Mouse (Mus musculus) CH12.LX (cell line): ENCODE data around the gene 2900011O08Rik. TPM values are rescaled to one million over a fixed set of nuclear protein-coding genes. Genes with fewer than 3 reads are reported as not detected.

ENCODE experiments used
- DNase-seq: peaks from one replicate; pipeline ENCODE4 v3.0.0-alpha.2; 2013; ENCODE audit errors: extremely low read depth
- H3K27ac ChIP-seq: 2 replicates; pipeline ENCODE4 v1.5.1; 2012; ENCODE audit warnings: low read depth, mild to moderate bottlenecking, control low read depth, moderate library complexity; ENCODE audit not compliant: insufficient read depth
- H3K27me3 ChIP-seq: replicated peaks from 2 replicates; pipeline ENCODE3; 2012; ENCODE audit warnings: inconsistent platforms
- H3K36me3 ChIP-seq, 2 experiments: replicated peaks in 1 of 2; 2 replicates each; pipeline versions ENCODE3 to v1.6.1; 2012; ENCODE audit warnings: inconsistent platforms in 1 of 2, low read length in 1 of 2, mild to moderate bottlenecking in 1 of 2, mixed read lengths in 1 of 2, moderate library complexity in 1 of 2; ENCODE audit not compliant: control insufficient read depth in 1 of 2, insufficient read depth in 1 of 2
- H3K4me1 ChIP-seq, 2 experiments: 2 replicates each; pipeline ENCODE4 v1.6.1; 2012; ENCODE audit warnings: inconsistent platforms in 1 of 2, moderate library complexity in 1 of 2; ENCODE audit not compliant: insufficient read depth in 2 of 2, control insufficient read depth in 1 of 2
- H3K4me2 ChIP-seq: 2 replicates; pipeline ENCODE4 v1.6.1; 2012; ENCODE audit warnings: low read depth, mild to moderate bottlenecking, control low read depth; ENCODE audit not compliant: poor library complexity, insufficient read depth, severe bottlenecking
- H3K4me3 ChIP-seq, 3 experiments: fragments of 150-350 bp in 1 of 3; sonication (generic) in 1 of 3; replicated peaks in 1 of 3; 2 replicates each; pipeline versions ENCODE3 to v1.5.1; 2011 to 2012; ENCODE audit warnings: low read depth in 2 of 3, low read length in 2 of 3, mild to moderate bottlenecking in 2 of 3, moderate library complexity in 2 of 3, control low read depth in 1 of 3, improper control_type of control experiment in 1 of 3, inconsistent platforms in 1 of 3, mixed read lengths in 1 of 3; ENCODE audit not compliant: poor library complexity in 1 of 3
- H3K79me2 ChIP-seq: replicated peaks from 2 replicates; pipeline ENCODE4 v1.6.1; 2012; ENCODE audit warnings: mild to moderate bottlenecking, moderate library complexity; ENCODE audit not compliant: control insufficient read depth, poor library complexity, insufficient read depth, severe bottlenecking; ENCODE audit errors: extremely low read depth
- H3K9ac ChIP-seq: 2 replicates; pipeline ENCODE4 v1.6.1; 2012; ENCODE audit warnings: low read depth, mild to moderate bottlenecking, control low read depth, moderate library complexity; ENCODE audit not compliant: insufficient read depth
- H3K9me3 ChIP-seq: replicated peaks from 2 replicates; pipeline ENCODE3; 2012; ENCODE audit warnings: low read length, inconsistent platforms, mixed read lengths
- BHLHE40 ChIP-seq: IDR thresholded peaks from 2 replicates; pipeline ENCODE4 v1.6.1; 2011; ENCODE audit warnings: mild to moderate bottlenecking, low read depth, low read length, improper control_type of control experiment
- CHD2 ChIP-seq: IDR thresholded peaks from 2 replicates; pipeline ENCODE4 v1.6.1; 2011; ENCODE audit warnings: low read length, improper control_type of control experiment
- CTCF ChIP-seq, 2 experiments: IDR thresholded peaks in 1 of 2; conservative IDR thresholded peaks in 1 of 2; 2 replicates each; pipeline ENCODE4 v1.5.1; 2011 to 2012; ENCODE audit warnings: low read depth in 2 of 2, low read length in 2 of 2, improper control_type of control experiment in 1 of 2, inconsistent platforms in 1 of 2, mild to moderate bottlenecking in 1 of 2, moderate library complexity in 1 of 2
- E2F4 ChIP-seq: IDR thresholded peaks from 2 replicates; pipeline ENCODE4 v1.6.1; 2011; ENCODE audit warnings: low read depth, low read length, improper control_type of control experiment; ENCODE audit not compliant: insufficient replicate concordance
- ELF1 ChIP-seq: IDR thresholded peaks from 2 replicates; pipeline ENCODE4 v1.6.1; 2014; ENCODE audit warnings: low read depth, mild to moderate bottlenecking, inconsistent platforms, low read length, improper control_type of control experiment
- ETS1 ChIP-seq: conservative IDR thresholded peaks from 2 replicates; pipeline ENCODE4 v1.6.1; 2012; ENCODE audit warnings: low read depth, mild to moderate bottlenecking, inconsistent platforms, low read length, improper control_type of control experiment, moderate library complexity
- GABPA ChIP-seq: IDR thresholded peaks from 2 replicates; pipeline ENCODE4 v1.6.1; 2012; ENCODE audit warnings: low read depth, low read length, improper control_type of control experiment, inconsistent platforms; ENCODE audit not compliant: insufficient replicate concordance
- HCFC1 ChIP-seq: IDR thresholded peaks from 2 replicates; pipeline ENCODE4 v1.6.1; 2012; ENCODE audit warnings: low read depth, mild to moderate bottlenecking, inconsistent platforms, low read length, improper control_type of control experiment
- IRF4 ChIP-seq: IDR thresholded peaks from 2 replicates; pipeline ENCODE4 v1.6.1; 2014; ENCODE audit warnings: low read depth, mild to moderate bottlenecking, inconsistent platforms, low read length, improper control_type of control experiment
- JUN ChIP-seq: IDR thresholded peaks from 2 replicates; pipeline ENCODE4 v1.6.1; 2011; ENCODE audit warnings: low read depth, mild to moderate bottlenecking, low read length, improper control_type of control experiment, moderate library complexity; ENCODE audit not compliant: insufficient read depth
- JUND ChIP-seq: conservative IDR thresholded peaks from 2 replicates; pipeline ENCODE4 v1.6.1; 2011; ENCODE audit warnings: low read depth, low read length, improper control_type of control experiment
- MAX ChIP-seq: IDR thresholded peaks from 2 replicates; pipeline ENCODE4 v1.6.1; 2011; ENCODE audit warnings: low read length, improper control_type of control experiment
- MAZ ChIP-seq: IDR thresholded peaks from 2 replicates; pipeline ENCODE4 v1.6.1; 2012; ENCODE audit warnings: low read depth, mild to moderate bottlenecking, inconsistent platforms, low read length, improper control_type of control experiment, moderate library complexity
- MYC ChIP-seq: IDR thresholded peaks from 2 replicates; pipeline ENCODE4 v1.6.1; 2011; ENCODE audit warnings: low read depth, mild to moderate bottlenecking, improper control_type of control experiment, low read length
- NRF1 ChIP-seq: IDR thresholded peaks from 2 replicates; pipeline ENCODE4 v1.6.1; 2014; ENCODE audit warnings: low read depth, mild to moderate bottlenecking, inconsistent platforms, low read length, improper control_type of control experiment, moderate library complexity
- PAX5 ChIP-seq: IDR thresholded peaks from 2 replicates; pipeline ENCODE4 v1.6.1; 2012; ENCODE audit warnings: low read length, inconsistent platforms, mixed read lengths
- POLR2A ChIP-seq: IDR thresholded peaks from 2 replicates; pipeline ENCODE4 v1.6.1; 2011; ENCODE audit warnings: low read depth, mild to moderate bottlenecking, improper control_type of control experiment, low read length
- POLR2AphosphoS2 ChIP-seq: IDR thresholded peaks from 2 replicates; pipeline ENCODE4 v1.6.1; 2011; ENCODE audit warnings: low read depth, low read length, improper control_type of control experiment
- RCOR1 ChIP-seq: conservative IDR thresholded peaks from 2 replicates; pipeline ENCODE4 v1.6.1; 2012; ENCODE audit warnings: low read depth, mild to moderate bottlenecking, inconsistent platforms, low read length, improper control_type of control experiment
- SIN3A ChIP-seq: IDR thresholded peaks from 2 replicates; pipeline ENCODE4 v1.6.1; 2012; ENCODE audit warnings: low read length, improper control_type of control experiment, inconsistent platforms
- SMC3 ChIP-seq: IDR thresholded peaks from 2 replicates; pipeline ENCODE4 v1.6.1; 2011; ENCODE audit warnings: low read depth, low read length, improper control_type of control experiment
- TCF12 ChIP-seq: IDR thresholded peaks from 2 replicates; pipeline ENCODE4 v1.6.1; 2014; ENCODE audit warnings: low read depth, mild to moderate bottlenecking, inconsistent platforms, low read length, improper control_type of control experiment
- USF2 ChIP-seq: conservative IDR thresholded peaks from 2 replicates; pipeline ENCODE4 v1.6.1; 2011; ENCODE audit warnings: low read depth, low read length, improper control_type of control experiment
- ZMIZ1 ChIP-seq: IDR thresholded peaks from 2 replicates; pipeline ENCODE4 v1.6.1; 2012; ENCODE audit warnings: low read depth, mild to moderate bottlenecking, inconsistent platforms, low read length, improper control_type of control experiment
- ZNF384 ChIP-seq: IDR thresholded peaks from 2 replicates; pipeline ENCODE4 v1.6.1; 2012; ENCODE audit warnings: low read depth, low read length, improper control_type of control experiment, inconsistent platforms
- dilution Hi-C: fragments of 300-500 bp; cut with MboI; formaldehyde crosslinking; loops from 2 replicates; pipeline ENCODE4 v1.14.3; 2020; ENCODE audit warnings: low sequenced_read_pairs; ENCODE audit not compliant: extremely low pct_unique_long_range_greater_than_20kb, extremely low pct_ligation_motif_present
- in situ Hi-C: fragments of 300-500 bp; cut with MboI; formaldehyde crosslinking; loops from 3 replicates; pipeline ENCODE4 v1.14.3; 2019; ENCODE audit warnings: low sequenced_read_pairs, low pct_ligation_motif_present, low pct_unique_long_range_greater_than_20kb, mixed read lengths
- polyA plus RNA-seq: library from polyadenylated mRNA; unstranded; fragments of >175 nt; gene quantifications from 2 replicates; pipeline ENCODE4 v1.2.1, GENCODE M21; 2012; ENCODE audit warnings: low read depth; ENCODE audit not compliant: insufficient read length
- total RNA-seq, 2 experiments: library from RNA; depleted of rRNA; stranded (reverse); fragments of 300-350 nt in 1 of 2; fragments of >200 nt in 1 of 2; gene quantifications; 2 replicates each; pipeline ENCODE4 v1.2.3; 2012 to 2014

Gene 2900011O08Rik
- total and polyA plus RNA-seq, 3 experiments: not detected

- in situ Hi-C loops (no loop called here), dilution Hi-C loops (no loop called here)
- Histone ChIP-seq H3K4me2 (no peak overlapping the region), H3K9me3 (no peaks in the 10 kb centered on the region), H3K27ac (no peak overlapping the region), H3K9ac (no peak overlapping the region), H3K36me3 (no peaks in the 10 kb centered on the region), H3K4me1 (no peaks in the 10 kb centered on the region), H3K79me2 (no peaks in the 10 kb centered on the region), H3K4me3 (no peak overlapping the region), H3K27me3 (no peaks in the 10 kb centered on the region)
- TF ChIP-seq CTCF (conservative IDR thresholded peaks at IDR 0.05 in 1 of 2, IDR thresholded peaks at IDR 0.05 in 1 of 2; ENCODE audit: low read depth in 2 of 2, low read length in 2 of 2): no peak
- no peak for TF ChIP-seq ELF1
- no peak for TF ChIP-seq RCOR1
- no peak for TF ChIP-seq BHLHE40
- no peak for TF ChIP-seq NRF1
- TF ChIP-seq MAZ: no peak
- TF ChIP-seq JUND: no peak
- TF ChIP-seq POLR2AphosphoS2: no peak
- no peak for TF ChIP-seq HCFC1
- TF ChIP-seq PAX5: no peak
- no peak for TF ChIP-seq MYC
- TF ChIP-seq SIN3A: no peak
- TF ChIP-seq USF2: no peak
- no peak for DNase-seq
These were observed 42.7 kb downstream of the 2900011O08Rik start for GRCm38 (mm10) chr16:14029072-14029471.

GRCm38 (mm10) chr16:14029851-14030250 is 43.4 kb downstream of the 2900011O08Rik start:
- H3K36me3 ChIP-seq: no peaks in the 10 kb centered on the region
- H3K4me1 ChIP-seq: no peaks in the 10 kb centered on the region
- dilution Hi-C loops: no loop called here
- H3K4me2 ChIP-seq: no peak overlapping the region
- no peak overlapping the region for H3K9ac ChIP-seq
- no peaks in the 10 kb centered on the region for H3K79me2 ChIP-seq
- H3K27ac ChIP-seq: no peak overlapping the region
- in situ Hi-C loops: no loop called here
- no peak overlapping the region for H3K4me3 ChIP-seq
- H3K27me3 ChIP-seq: no peaks in the 10 kb centered on the region
- TF ChIP-seq POLR2AphosphoS2 (no peak), MAX (no peak), ZNF384 (no peak), IRF4 (no peak), POLR2A (no peak), MYC (no peak), MAZ (no peak), TCF12 (no peak), E2F4 (no peak), SMC3 (no peak), SIN3A (no peak), GABPA (no peak), ELF1 (no peak), NRF1 (no peak), ZMIZ1 (no peak), JUN (no peak), USF2 (no peak), CHD2 (no peak), CTCF (conservative IDR thresholded peaks at IDR 0.05 in 1 of 2, IDR thresholded peaks at IDR 0.05 in 1 of 2; ENCODE audit: low read depth in 2 of 2, low read length in 2 of 2) (no peak), ETS1 (no peak)
- TF ChIP-seq, all 38 proteins: peak for 0
- no peak for DNase-seq
- H3K9me3 ChIP-seq: no peaks in the 10 kb centered on the region
